Mouse (Mus musculus): ENCODE data around the gene Trio. TPM values are rescaled to one million over a fixed set of nuclear protein-coding genes. Genes with fewer than 3 reads are reported as not detected.

Gene Trio
- polyA plus RNA-seq, 1 experiment: 56.3 TPM

GRCm38 (mm10) chr15:27786418-27786817, 239.2 kb downstream of the Trio start:
- no peak overlapping the region for H3K4me2 ChIP-seq (ENCODE audit: low read depth)
- H3ac ChIP-seq (ENCODE audit: control insufficient read depth, insufficient read length): no peak overlapping the region
- H3K79me2 ChIP-seq (ENCODE audit: control insufficient read depth, insufficient read depth): no peaks in the 10 kb centered on the region
- H3K4me3 ChIP-seq: no peak overlapping the region
- TF ChIP-seq POLR2A (IDR thresholded peaks at IDR 0.05; ENCODE audit: insufficient read length, low read depth) (no peak), REST (IDR thresholded peaks at IDR 0.05; ENCODE audit: insufficient read depth, insufficient read length) (no peak), MYOD1 (IDR thresholded peaks at IDR 0.05; ENCODE audit: control insufficient read depth in 1 of 3, insufficient read length in 2 of 3, low read depth in 2 of 3) (no peak), POLR2AphosphoS2 (IDR thresholded peaks at IDR 0.05; ENCODE audit: insufficient read length, low read depth) (no peak), SRF (IDR thresholded peaks at IDR 0.05; ENCODE audit: control insufficient read depth, insufficient read length, low read depth) (no peak), USF1 (IDR thresholded peaks at IDR 0.05; ENCODE audit: low read depth) (no peak), TCF3 (IDR thresholded peaks at IDR 0.05; ENCODE audit: insufficient read length, low read depth) (no peak), MAX (IDR thresholded peaks at IDR 0.05; ENCODE audit: low read depth) (no peak), CEBPB (IDR thresholded peaks at IDR 0.05; ENCODE audit: insufficient read depth, poor library complexity, severe bottlenecking) (no peak), E2F4 (IDR thresholded peaks at IDR 0.05; ENCODE audit: insufficient read depth) (no peak), TCF12 (IDR thresholded peaks at IDR 0.05; ENCODE audit: insufficient read depth, poor library complexity, severe bottlenecking) (no peak), MYOG (IDR thresholded peaks at IDR 0.05; ENCODE audit: control insufficient read depth in 1 of 3, insufficient read depth in 1 of 3, insufficient read length in 2 of 3, low read depth in 2 of 3) (no peak)
- no peaks in the 10 kb centered on the region for H3K27me3 ChIP-seq (ENCODE audit: control insufficient read depth, insufficient read depth, insufficient read length)
- H3K36me3 ChIP-seq (ENCODE audit: control insufficient read depth, insufficient read depth): peaks cover 25% of the 10 kb centered on the region

GRCm38 (mm10) chr15:27785280-27786001, 240.2 kb downstream of the Trio start:
- Histone ChIP-seq H3K4me3 (no peak overlapping the region), H3ac (ENCODE audit: control insufficient read depth, insufficient read length) (no peak overlapping the region), H3K79me2 (ENCODE audit: control insufficient read depth, insufficient read depth) (no peaks in the 10 kb centered on the region), H3K4me2 (ENCODE audit: low read depth) (no peak overlapping the region), H3K27me3 (ENCODE audit: control insufficient read depth, insufficient read depth, insufficient read length) (no peaks in the 10 kb centered on the region), H3K36me3 (ENCODE audit: control insufficient read depth, insufficient read depth) (peaks cover 25% of the 10 kb centered on the region)
- TF ChIP-seq SRF (IDR thresholded peaks at IDR 0.05; ENCODE audit: control insufficient read depth, insufficient read length, low read depth): no peak
- TF ChIP-seq TCF12 (IDR thresholded peaks at IDR 0.05; ENCODE audit: insufficient read depth, poor library complexity, severe bottlenecking): no peak
- no peak for TF ChIP-seq MYOD1 (IDR thresholded peaks at IDR 0.05; ENCODE audit: control insufficient read depth in 1 of 3, insufficient read length in 2 of 3, low read depth in 2 of 3)
- no peak for TF ChIP-seq MAX (IDR thresholded peaks at IDR 0.05; ENCODE audit: low read depth)
- no peak for TF ChIP-seq MYOG (IDR thresholded peaks at IDR 0.05; ENCODE audit: control insufficient read depth in 1 of 3, insufficient read depth in 1 of 3, insufficient read length in 2 of 3, low read depth in 2 of 3)
- TF ChIP-seq E2F4 (IDR thresholded peaks at IDR 0.05; ENCODE audit: insufficient read depth): no peak
- no peak for TF ChIP-seq TCF3 (IDR thresholded peaks at IDR 0.05; ENCODE audit: insufficient read length, low read depth)
- TF ChIP-seq CEBPB (IDR thresholded peaks at IDR 0.05; ENCODE audit: insufficient read depth, poor library complexity, severe bottlenecking): no peak
- TF ChIP-seq USF1 (IDR thresholded peaks at IDR 0.05; ENCODE audit: low read depth): no peak
- no peak for TF ChIP-seq POLR2AphosphoS2 (IDR thresholded peaks at IDR 0.05; ENCODE audit: insufficient read length, low read depth)
- TF ChIP-seq POLR2A (IDR thresholded peaks at IDR 0.05; ENCODE audit: insufficient read length, low read depth): no peak
- no peak for TF ChIP-seq REST (IDR thresholded peaks at IDR 0.05; ENCODE audit: insufficient read depth, insufficient read length)

- H3K27me3 ChIP-seq (ENCODE audit: control insufficient read depth, insufficient read depth, insufficient read length): no peaks in the 10 kb centered on the region
- H3K36me3 ChIP-seq (ENCODE audit: control insufficient read depth, insufficient read depth): peaks cover 26% of the 10 kb centered on the region
- TF ChIP-seq MYOD1 (IDR thresholded peaks at IDR 0.05; ENCODE audit: control insufficient read depth in 1 of 3, insufficient read length in 2 of 3, low read depth in 2 of 3) (peak in 1 of 3 experiments; percentile 3), POLR2A (IDR thresholded peaks at IDR 0.05; ENCODE audit: insufficient read length, low read depth) (peak; percentile 13), POLR2AphosphoS2 (IDR thresholded peaks at IDR 0.05; ENCODE audit: insufficient read length, low read depth) (no peak)
- peak overlapping the region; percentile 5 for H3K4me3 ChIP-seq
- H3ac ChIP-seq (ENCODE audit: control insufficient read depth, insufficient read length): no peak overlapping the region
- no peaks in the 10 kb centered on the region for H3K79me2 ChIP-seq (ENCODE audit: control insufficient read depth, insufficient read depth)
- H3K4me2 ChIP-seq (ENCODE audit: low read depth): peak overlapping the region; percentile 92
Measured at GRCm38 (mm10) chr15:27784126-27784563, 241.5 kb downstream of the Trio start.

- TF ChIP-seq TCF3 (IDR thresholded peaks at IDR 0.05; ENCODE audit: insufficient read length, low read depth): no peak
- TF ChIP-seq USF1 (IDR thresholded peaks at IDR 0.05; ENCODE audit: low read depth): no peak
- no peak for TF ChIP-seq E2F4 (IDR thresholded peaks at IDR 0.05; ENCODE audit: insufficient read depth)
- TF ChIP-seq REST (IDR thresholded peaks at IDR 0.05; ENCODE audit: insufficient read depth, insufficient read length): no peak
- TF ChIP-seq SRF (IDR thresholded peaks at IDR 0.05; ENCODE audit: control insufficient read depth, insufficient read length, low read depth): no peak
- no peak for TF ChIP-seq CEBPB (IDR thresholded peaks at IDR 0.05; ENCODE audit: insufficient read depth, poor library complexity, severe bottlenecking)
- TF ChIP-seq POLR2AphosphoS2 (IDR thresholded peaks at IDR 0.05; ENCODE audit: insufficient read length, low read depth): no peak
- no peak for TF ChIP-seq MYOG (IDR thresholded peaks at IDR 0.05; ENCODE audit: control insufficient read depth in 1 of 3, insufficient read depth in 1 of 3, insufficient read length in 2 of 3, low read depth in 2 of 3)
- TF ChIP-seq MAX (IDR thresholded peaks at IDR 0.05; ENCODE audit: low read depth): no peak
- TF ChIP-seq POLR2A (IDR thresholded peaks at IDR 0.05; ENCODE audit: insufficient read length, low read depth): no peak
- TF ChIP-seq TCF12 (IDR thresholded peaks at IDR 0.05; ENCODE audit: insufficient read depth, poor library complexity, severe bottlenecking): no peak
- TF ChIP-seq MYOD1 (IDR thresholded peaks at IDR 0.05; ENCODE audit: control insufficient read depth in 1 of 3, insufficient read length in 2 of 3, low read depth in 2 of 3): no peak
- Histone ChIP-seq H3K36me3 (ENCODE audit: control insufficient read depth, insufficient read depth) (peaks cover 26% of the 10 kb centered on the region), H3K27me3 (ENCODE audit: control insufficient read depth, insufficient read depth, insufficient read length) (no peaks in the 10 kb centered on the region), H3K4me3 (peak overlapping the region; percentile 5), H3K4me2 (ENCODE audit: low read depth) (peak overlapping the region; percentile 92), H3K79me2 (ENCODE audit: control insufficient read depth, insufficient read depth) (no peaks in the 10 kb centered on the region), H3ac (ENCODE audit: control insufficient read depth, insufficient read length) (no peak overlapping the region)
Measured at GRCm38 (mm10) chr15:27783541-27784125, 242.0 kb downstream of the Trio start.

Data from myocyte (in vitro differentiated cells).